In the genomic region with DNA sequence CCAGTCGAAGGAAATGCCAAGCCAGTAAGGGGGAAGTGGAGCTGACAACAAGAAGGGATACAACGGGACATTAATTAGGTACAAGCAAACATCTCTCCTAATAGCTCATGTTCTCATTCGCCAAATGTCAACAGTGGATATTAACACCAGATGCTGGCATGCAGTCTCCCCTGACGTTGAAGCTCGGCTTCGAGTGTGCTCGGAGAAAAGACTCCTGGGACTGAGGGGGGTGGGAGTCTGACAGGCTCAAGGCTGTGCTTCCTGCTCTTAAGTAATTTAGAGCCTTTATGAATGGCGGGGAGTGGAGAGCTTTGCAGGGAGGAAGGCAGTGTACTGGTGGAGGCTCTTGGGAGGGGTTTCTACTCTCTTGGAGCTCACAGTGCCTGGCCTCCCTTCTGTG, we compare ENCODE assay signal across 8 mouse cellular contexts.
A peak's percentile ranks its signal among the peaks of the same experiment; 100 is the strongest.
DNase-seq lines count a peak whose midpoint lies in the region; ATAC-seq and TF ChIP-seq lines count a peak whose summit lies in the region.

No protein-coding gene starts in this region.

- no peak overlapping the region for H3K27ac ChIP-seq in intestine, embryonic 15.5 days
- H3K27ac ChIP-seq in intestine, postnatal 0 days (ENCODE audit: low read depth, low read length), result no peak overlapping the region
- H3K27ac ChIP-seq in forebrain, embryonic 14.5 days (ENCODE audit: low read depth, low read length), result peak overlapping the region; percentile 69; the same call in 1 of the 2 replicates
- 0 out of 2 replicates have a peak overlapping the region, but pooled peaks have one; percentile 36 for H3K27ac ChIP-seq in lung, embryonic 14.5 days (ENCODE audit: low read depth)
- H3K27ac ChIP-seq in stomach, embryonic 16.5 days (ENCODE audit: low read length), result no peak overlapping the region

- DNase-seq in forebrain, embryonic 14.5 days (ENCODE audit: low spot score), result peak; percentile 83
- peak; percentile 64 for DNase-seq in heart, postnatal 4 days
- peak; percentile 89 for DNase-seq in lung, embryonic 14.5 days
- DNase-seq in cerebellum, adult 9-11 months, result no peak

- no peak overlapping the region for H3K9ac ChIP-seq in intestine, embryonic 15.5 days
- no peak overlapping the region for H3K9ac ChIP-seq in intestine, postnatal 0 days (ENCODE audit: low read depth, low read length)
- H3K9ac ChIP-seq in forebrain, embryonic 14.5 days (ENCODE audit: low read length), result peak overlapping the region; percentile 17; the same call in 1 of the 2 replicates
- no peak overlapping the region for H3K9ac ChIP-seq in lung, embryonic 14.5 days
- no peak overlapping the region for H3K9ac ChIP-seq in stomach, embryonic 16.5 days (ENCODE audit: low read length)

- H3K4me1 ChIP-seq in intestine, embryonic 15.5 days (replicated peaks), result peaks cover 20% of the 10 kb centered on the region
- H3K4me1 ChIP-seq in intestine, postnatal 0 days (replicated peaks; ENCODE audit: control insufficient read depth, insufficient read depth, low read length), result no peaks in the 10 kb centered on the region
- peaks cover 43% of the 10 kb centered on the region for H3K4me1 ChIP-seq in forebrain, embryonic 14.5 days (ENCODE audit: control insufficient read depth, insufficient read depth, low read length)
- peaks cover 6% of the 10 kb centered on the region for H3K4me1 ChIP-seq in lung, embryonic 14.5 days (ENCODE audit: insufficient read depth)
- H3K4me1 ChIP-seq in stomach, embryonic 16.5 days (ENCODE audit: control insufficient read depth, insufficient read depth, low read length), result peaks cover 16% of the 10 kb centered on the region

- H3K36me3 ChIP-seq in intestine, embryonic 15.5 days, result no peaks in the 10 kb centered on the region
- no peaks in the 10 kb centered on the region for H3K36me3 ChIP-seq in intestine, postnatal 0 days (ENCODE audit: control insufficient read depth, insufficient read depth)
- no peaks in the 10 kb centered on the region for H3K36me3 ChIP-seq in forebrain, embryonic 14.5 days (ENCODE audit: control insufficient read depth, insufficient read depth, low read length)
- no peaks in the 10 kb centered on the region for H3K36me3 ChIP-seq in lung, embryonic 14.5 days (ENCODE audit: insufficient read depth)
- no peaks in the 10 kb centered on the region for H3K36me3 ChIP-seq in stomach, embryonic 16.5 days (ENCODE audit: control insufficient read depth, insufficient read depth, low read length)

- TF ChIP-seq CTCF in intestine, postnatal 0 days (IDR thresholded peaks at IDR 0.05; ENCODE audit: low read depth), result no peak
- no peak for TF ChIP-seq CTCF in lung, embryonic 14.5 days (IDR thresholded peaks at IDR 0.05; ENCODE audit: low read depth)

- no peak overlapping the region for H3K4me3 ChIP-seq in intestine, embryonic 15.5 days (replicated peaks)
- H3K4me3 ChIP-seq in intestine, postnatal 0 days (ENCODE audit: low read depth, low read length), result no peak overlapping the region
- H3K4me3 ChIP-seq in forebrain, embryonic 14.5 days (ENCODE audit: low read depth, low read length), result no peak overlapping the region
- H3K4me3 ChIP-seq in lung, embryonic 14.5 days (ENCODE audit: low read depth, low read length), result no peak overlapping the region
- H3K4me3 ChIP-seq in stomach, embryonic 16.5 days (replicated peaks; ENCODE audit: low read length), result no peak overlapping the region

- WGBS in intestine, embryonic 15.5 days, result 15% methylated on average over 8 of the region's 8 CpGs
- 25% methylated on average over 8 of the region's 8 CpGs for WGBS in intestine, postnatal 0 days
- WGBS in forebrain, embryonic 14.5 days, result 3% methylated on average over 8 of the region's 8 CpGs
- WGBS in lung, embryonic 14.5 days, result 3% methylated on average over 8 of the region's 8 CpGs
- 14% methylated on average over 8 of the region's 8 CpGs for WGBS in stomach, embryonic 16.5 days

- no peaks in the 10 kb centered on the region for H3K9me3 ChIP-seq in intestine, embryonic 15.5 days
- H3K9me3 ChIP-seq in intestine, postnatal 0 days (ENCODE audit: control insufficient read depth), result no peaks in the 10 kb centered on the region
- no peaks in the 10 kb centered on the region for H3K9me3 ChIP-seq in forebrain, embryonic 14.5 days (replicated peaks; ENCODE audit: control insufficient read depth, low read length)
- no peaks in the 10 kb centered on the region for H3K9me3 ChIP-seq in lung, embryonic 14.5 days (ENCODE audit: low read depth, low read length)
- no peaks in the 10 kb centered on the region for H3K9me3 ChIP-seq in stomach, embryonic 16.5 days (replicated peaks; ENCODE audit: control insufficient read depth, low read length)

- peak overlapping the region; percentile 22; the same call in 1 of the 2 replicates for H3K4me2 ChIP-seq in intestine, embryonic 15.5 days (replicated peaks)
- H3K4me2 ChIP-seq in intestine, postnatal 0 days (replicated peaks; ENCODE audit: low read depth), result no peak overlapping the region
- no peak overlapping the region for H3K4me2 ChIP-seq in forebrain, embryonic 14.5 days (ENCODE audit: low read length)
- peak overlapping the region; percentile 29 for H3K4me2 ChIP-seq in lung, embryonic 14.5 days
- peak overlapping the region; percentile 20; the same call in 1 of the 2 replicates for H3K4me2 ChIP-seq in stomach, embryonic 16.5 days (ENCODE audit: low read depth, low read length)

- no peak for ATAC-seq in intestine, embryonic 15.5 days
- ATAC-seq in intestine, postnatal 0 days, result no peak
- ATAC-seq in forebrain, embryonic 14.5 days, result peak; percentile 56; the same call in 1 of the 2 replicates
- ATAC-seq in lung, embryonic 14.5 days (ENCODE audit: insufficient read depth), result peak; percentile 93
- ATAC-seq in stomach, embryonic 16.5 days (ENCODE audit: insufficient read depth, low FRiP score), result peak; percentile 34; the same call in 1 of the 2 replicates
- ATAC-seq in erythroblast, adult 5-6 weeks (replicated peaks; ENCODE audit: low FRiP score, poor library complexity, severe bottlenecking), result no peak

- H3K27me3 ChIP-seq in intestine, embryonic 15.5 days (replicated peaks), result no peaks in the 10 kb centered on the region
- no peaks in the 10 kb centered on the region for H3K27me3 ChIP-seq in intestine, postnatal 0 days (replicated peaks; ENCODE audit: control insufficient read depth, insufficient read depth, low read length)
- H3K27me3 ChIP-seq in forebrain, embryonic 14.5 days (replicated peaks; ENCODE audit: control insufficient read depth, insufficient read depth, low read length), result no peaks in the 10 kb centered on the region
- H3K27me3 ChIP-seq in lung, embryonic 14.5 days (ENCODE audit: insufficient read depth, low read length), result 0 out of 2 replicates have a peak, but pooled peaks cover 3% of the 10 kb centered on the region
- no peaks in the 10 kb centered on the region for H3K27me3 ChIP-seq in stomach, embryonic 16.5 days (ENCODE audit: control insufficient read depth, insufficient read depth, low read length)

Comparison
In these comparisons a context has a peak if more than half of its experiments do, and no peak if none do; other contexts are left out.
1. H3K4me2 ChIP-seq: peak in intestine, embryonic 15.5 days (single experiment), lung, embryonic 14.5 days (single experiment) and stomach, embryonic 16.5 days (single experiment); none in intestine, postnatal 0 days (single experiment) and forebrain, embryonic 14.5 days (single experiment).
2. ATAC-seq: peak in forebrain, embryonic 14.5 days (single experiment), lung, embryonic 14.5 days (single experiment) and stomach, embryonic 16.5 days (single experiment); none in intestine, embryonic 15.5 days (single experiment), intestine, postnatal 0 days (single experiment) and erythroblast, adult 5-6 weeks (single experiment).
3. H3K27ac ChIP-seq: peak in forebrain, embryonic 14.5 days (single experiment) and lung, embryonic 14.5 days (single experiment); none in intestine, embryonic 15.5 days (single experiment), intestine, postnatal 0 days (single experiment) and stomach, embryonic 16.5 days (single experiment).